Mouse (Mus musculus): ENCODE data around the gene Hbb-bt.
"Not testable (repeated sequence)": the region's sequence is repeated elsewhere in the genome, so short reads cannot be mapped to it uniquely, and the experiment has no call there.

The Hbb-bt gene

GRCm38 (mm10) chr7:103813766-103814165, at the start of gene Hbb-bt:
Hbb-bt (minus strand) TSS chr7:103813996.
- DNase-seq (ENCODE audit: low spot score), result no peak

GRCm38 (mm10) chr7:103861531-103861930, 47.7 kb upstream of the Hbb-bt start:
- DNase-seq (ENCODE audit: low spot score), result no peak

- peak; percentile 24 for DNase-seq (ENCODE audit: low spot score)
Observed at GRCm38 (mm10) chr7:103860855-103861254, 47.1 kb upstream of the Hbb-bt start.

- DNase-seq (ENCODE audit: low spot score), result no peak
Observed at GRCm38 (mm10) chr7:103859076-103859475, 45.3 kb upstream of the Hbb-bt start.

GRCm38 (mm10) chr7:103854669-103855068, 40.9 kb upstream of the Hbb-bt start:
- DNase-seq (ENCODE audit: low spot score), result no peak

- no peak for DNase-seq (ENCODE audit: low spot score)
Observed at GRCm38 (mm10) chr7:103853090-103853489, 39.3 kb upstream of the Hbb-bt start, which contains the start of gene Hbb-y. Hbb-y (minus strand) TSS chr7:103853216.

- DNase-seq (ENCODE audit: low spot score), result no peak
Observed at GRCm38 (mm10) chr7:103844525-103845325, 30.9 kb upstream of the Hbb-bt start.

DNA sequence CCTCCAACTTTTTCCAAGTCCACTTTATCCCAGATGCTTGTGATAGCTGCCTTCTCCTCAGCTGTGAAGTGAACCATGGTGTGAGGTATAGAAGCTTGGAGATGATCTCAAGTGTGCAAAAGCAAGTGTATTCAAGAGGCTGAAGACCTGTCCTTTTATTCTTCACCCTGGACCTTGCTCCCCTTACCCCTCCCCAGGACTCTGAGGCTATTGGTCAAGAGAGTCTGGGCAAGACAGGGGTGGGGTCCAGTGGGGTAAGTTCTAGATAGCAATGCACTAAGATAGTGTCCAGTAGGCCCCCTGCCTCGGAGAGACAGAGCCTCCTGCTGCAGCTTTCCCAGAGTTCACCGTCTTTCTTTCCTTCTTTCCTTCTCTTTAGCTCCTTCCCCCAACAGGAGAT, 29.2 kb upstream of the Hbb-bt start, which contains the start of gene Hbb-bh1:
Hbb-bh1 (minus strand) TSS at position 131 of the 400 bp plus-strand sequence.
- DNase-seq (ENCODE audit: low spot score), result no peak

DNA sequence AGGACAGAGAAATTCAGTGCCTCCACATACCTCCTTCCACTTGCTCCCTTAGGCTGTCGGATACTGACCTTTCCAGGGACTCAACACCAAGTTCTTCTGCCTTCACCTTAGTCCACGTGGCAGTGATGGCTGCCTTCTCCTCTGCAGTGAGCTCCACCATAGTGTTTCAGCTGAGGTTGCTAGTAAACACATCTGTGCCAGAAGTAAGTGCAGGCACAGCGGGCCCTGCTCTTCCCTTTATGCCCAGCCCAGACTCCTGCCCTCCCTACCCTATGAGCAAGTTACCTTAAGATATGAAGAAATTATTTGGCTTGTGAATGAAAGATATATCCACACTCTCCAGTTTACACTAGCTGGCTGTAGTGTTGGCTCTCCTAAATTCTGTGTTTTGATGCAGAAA, 26.5 kb upstream of the Hbb-bt start, which contains the start of gene Hbb-bh2:
Hbb-bh2 (minus strand) TSS at position 253 of the 400 bp plus-strand sequence.
- DNase-seq (ENCODE audit: low spot score), result no peak

- no peak for DNase-seq (ENCODE audit: low spot score)
Observed at GRCm38 (mm10) chr7:103827808-103828207, 14.0 kb upstream of the Hbb-bt start, which contains the start of gene Hbb-bs. Hbb-bs (minus strand) TSS chr7:103828096.

GRCm38 (mm10) chr7:103827139-103827538, 13.3 kb upstream of the Hbb-bt start:
- not testable (repeated sequence) for DNase-seq (ENCODE audit: low spot score)

DNA sequence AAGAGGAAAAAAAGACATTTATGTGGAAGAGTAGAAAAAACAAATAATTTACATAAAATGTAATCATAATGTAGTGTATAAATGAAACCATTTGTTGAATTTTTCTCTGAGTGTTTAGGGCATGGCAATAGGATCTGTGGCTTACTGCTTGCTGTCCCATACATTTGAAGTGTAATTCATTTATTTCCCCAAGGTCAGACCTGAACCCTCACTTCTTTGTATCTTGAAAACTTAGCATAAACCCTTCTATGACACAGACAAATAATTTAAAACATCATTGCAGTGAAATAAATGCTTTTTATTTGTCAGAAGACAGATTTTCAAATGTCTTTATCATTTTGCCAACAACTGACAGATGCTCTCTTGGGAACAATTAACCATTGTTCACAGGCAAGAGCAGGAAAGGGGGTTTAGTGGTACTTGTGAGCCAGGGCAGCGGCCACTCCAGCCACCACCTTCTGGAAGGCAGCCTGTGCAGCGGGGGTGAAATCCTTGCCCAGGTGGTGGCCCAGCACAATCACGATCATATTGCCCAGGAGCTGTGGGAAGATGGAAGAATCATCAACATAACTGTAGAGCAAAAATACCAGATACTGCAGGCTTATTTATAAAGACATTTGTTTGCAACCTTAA, 12.6 kb upstream of the Hbb-bt start:
- no peak for DNase-seq (ENCODE audit: low spot score)

DNA sequence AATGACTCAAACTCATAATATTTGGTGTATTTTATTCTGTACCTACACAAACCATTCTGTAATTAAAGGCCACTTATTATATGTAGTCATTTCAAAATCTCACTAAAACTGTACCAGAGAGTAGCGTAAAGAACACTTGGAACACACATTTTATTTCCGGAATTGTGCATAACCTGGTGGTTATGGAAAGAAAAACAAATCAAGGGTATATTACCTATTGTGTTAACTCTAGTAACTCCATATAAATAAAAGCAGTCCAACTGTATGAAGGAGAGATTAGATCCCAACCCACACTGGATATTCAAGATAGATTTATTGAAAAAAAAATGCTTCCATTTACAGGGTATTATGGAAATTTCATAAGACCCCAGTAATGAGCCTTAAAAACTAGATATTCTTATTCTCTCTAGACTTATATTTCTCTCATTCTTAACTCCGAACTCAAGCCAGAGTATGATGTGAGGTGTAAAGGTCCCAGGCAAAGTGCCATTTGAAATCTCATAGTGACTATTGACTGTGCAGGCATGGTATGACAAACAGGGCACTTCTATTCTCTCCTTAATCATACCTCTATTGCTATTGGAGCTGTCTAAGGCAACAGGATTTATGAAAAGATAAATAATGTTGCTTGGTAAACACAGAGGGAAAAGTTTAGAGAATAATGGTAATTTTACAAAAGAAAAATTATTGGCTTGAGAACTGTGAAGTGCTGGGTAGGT, 11.9 kb upstream of the Hbb-bt start:
- no peak for DNase-seq (ENCODE audit: low spot score)

- no peak for DNase-seq (ENCODE audit: low spot score)
Observed at GRCm38 (mm10) chr7:103824597-103824996, 10.8 kb upstream of the Hbb-bt start.

DNA sequence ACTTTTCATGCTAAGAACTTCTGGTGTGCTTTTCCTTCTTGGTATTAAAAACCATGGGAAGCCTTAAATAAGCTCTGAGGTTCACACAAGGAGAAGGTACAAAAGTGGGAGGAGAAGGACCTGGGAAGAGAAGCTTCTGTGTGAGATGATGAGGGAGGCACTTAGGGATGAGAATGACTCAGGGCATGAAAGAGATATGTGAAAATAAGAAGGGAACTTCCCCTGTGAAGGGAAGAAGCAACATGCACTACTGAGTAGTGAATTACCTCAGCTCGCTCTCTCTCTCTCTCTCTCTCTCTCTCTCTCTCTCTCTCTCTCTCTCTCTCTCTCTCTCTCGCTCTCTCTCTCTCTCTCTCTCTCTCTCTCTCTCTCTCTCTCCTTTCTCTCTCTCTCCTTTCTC, 1.3 kb upstream of the Hbb-bt start:
- not testable (repeated sequence) for DNase-seq (ENCODE audit: low spot score)

DNA sequence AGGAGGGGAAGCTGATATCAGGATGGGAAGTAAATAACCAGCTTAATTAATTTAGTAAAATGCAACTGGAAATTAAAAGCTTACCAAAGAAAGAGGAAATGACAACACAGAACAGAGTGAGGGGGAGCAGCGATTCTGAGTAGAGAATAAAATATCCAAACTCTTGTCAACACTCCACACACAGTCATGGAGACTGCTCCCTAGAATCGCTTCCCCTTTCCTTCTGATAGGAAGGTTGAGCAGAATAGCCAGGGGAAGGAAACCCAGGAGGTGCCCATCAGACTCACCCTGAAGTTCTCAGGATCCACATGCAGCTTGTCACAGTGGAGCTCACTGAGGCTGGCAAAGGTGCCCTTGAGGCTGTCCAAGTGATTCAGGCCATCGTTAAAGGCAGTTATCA, 644 bp downstream of the Hbb-bt start:
- DNase-seq (ENCODE audit: low spot score), result not testable (repeated sequence)

DNA sequence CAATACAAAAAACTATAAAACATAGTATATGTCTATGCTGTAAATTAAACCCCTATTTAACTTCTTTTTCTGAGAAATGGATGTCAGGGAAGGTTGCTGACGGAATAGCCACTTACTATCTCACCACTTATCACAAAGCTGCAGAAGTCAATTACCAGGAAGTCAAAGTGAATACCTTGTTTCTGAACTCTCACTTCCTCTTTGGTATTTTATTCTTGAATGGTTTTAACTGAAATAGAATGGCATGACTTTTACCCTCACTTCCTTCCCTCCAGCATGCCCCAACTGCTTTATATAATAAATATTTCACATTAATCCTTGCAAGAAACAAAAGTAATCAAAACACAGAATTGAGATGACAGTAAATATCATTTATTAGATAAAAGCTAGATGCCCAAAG, 1.6 kb downstream of the Hbb-bt start:
- DNase-seq (ENCODE audit: low spot score), result no peak

DNA sequence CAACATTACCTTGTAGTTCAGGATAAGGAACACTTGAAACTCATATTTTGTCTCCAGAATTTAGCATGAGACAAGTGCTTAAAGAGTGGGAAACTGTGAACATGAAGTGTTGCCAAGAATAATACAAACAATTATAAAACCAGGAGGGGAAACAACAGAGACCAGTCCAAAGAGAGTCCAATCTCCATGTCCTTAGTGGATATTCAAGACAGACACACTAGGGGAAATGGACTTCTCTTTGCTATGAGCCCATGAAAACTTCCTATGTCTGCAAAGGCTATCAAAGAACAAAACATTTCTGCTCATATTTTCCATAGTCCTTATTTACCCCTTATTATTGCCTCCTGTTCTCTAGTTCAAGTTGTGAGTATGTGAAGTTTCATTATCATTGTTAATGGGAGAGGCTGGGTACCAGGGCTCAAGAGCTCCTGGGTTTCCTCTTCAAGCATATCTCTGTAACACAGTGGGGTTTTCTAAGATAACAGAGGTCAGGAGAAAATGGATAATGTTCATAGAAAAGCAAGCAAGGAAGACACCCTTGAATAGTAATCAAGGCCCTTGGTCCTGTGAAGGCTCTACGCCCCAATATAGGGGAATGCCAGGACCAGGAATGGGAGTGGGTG, 2.5 kb downstream of the Hbb-bt start:
- DNase-seq (ENCODE audit: low spot score), result no peak

DNA sequence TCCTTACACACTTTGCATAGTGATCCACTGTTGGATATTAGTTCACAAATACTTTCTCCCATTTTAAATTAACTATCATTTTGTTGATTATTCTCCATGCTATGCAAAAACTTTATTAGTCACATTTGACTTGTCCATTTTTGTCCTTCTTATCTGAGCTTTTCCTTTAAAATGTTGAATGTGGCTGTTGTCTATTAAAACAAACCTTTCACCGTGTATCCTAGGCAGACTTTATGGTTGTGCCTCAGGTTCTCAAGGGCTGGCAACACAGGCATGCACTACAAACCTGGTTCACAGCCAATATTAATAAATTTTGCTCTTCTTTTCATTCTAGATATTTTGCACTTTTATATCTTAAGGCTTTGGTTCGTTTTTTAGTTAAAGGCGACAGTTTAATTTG, 3.0 kb downstream of the Hbb-bt start:
- DNase-seq (ENCODE audit: low spot score), result no peak

DNA sequence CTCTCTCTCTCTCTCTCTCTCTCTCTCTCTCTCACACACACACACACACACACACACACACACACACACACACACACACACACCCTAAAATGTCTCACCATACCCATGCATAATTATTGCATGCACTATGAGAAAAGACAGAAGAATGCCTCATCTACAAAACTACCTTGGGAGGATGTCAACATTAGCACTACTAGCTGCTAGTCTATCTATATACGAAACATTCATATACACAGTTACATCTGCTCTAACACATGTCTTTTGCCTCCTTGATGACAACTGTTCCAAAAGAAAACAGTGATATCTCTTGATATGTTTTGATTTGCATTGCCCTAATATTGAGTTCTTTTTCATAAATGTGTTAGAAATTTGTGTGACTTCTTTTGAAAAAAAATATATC, 3.5 kb downstream of the Hbb-bt start:
- DNase-seq (ENCODE audit: low spot score), result no peak

- DNase-seq (ENCODE audit: low spot score), result no peak
Observed at GRCm38 (mm10) chr7:103809801-103810155, 4.0 kb downstream of the Hbb-bt start.

All from adipocyte (in vitro differentiated cells).